Mouse (Mus musculus): ENCODE results near the gene Pakap. TPM values are rescaled to one million over a fixed set of nuclear protein-coding genes. Genes with fewer than 3 reads are reported as not detected.

Gene Pakap
- polyA plus RNA-seq, 1 experiment from 2014 or later: 4.7 TPM

- 94% methylated on average over 5 of the region's 5 CpGs for WGBS
- Histone ChIP-seq H3K9ac (no peak overlapping the region), H3K27ac (no peak overlapping the region), H3K4me1 (0 out of 2 replicates have a peak, but pooled peaks cover 5% of the 10 kb centered on the region), H3K4me3 (no peak overlapping the region), H3K4me2 (no peak overlapping the region), H3K36me3 (ENCODE audit: poor library complexity, severe bottlenecking) (no peaks in the 10 kb centered on the region), H3K9me3 (replicated peaks) (no peaks in the 10 kb centered on the region), H3K27me3 (no peaks in the 10 kb centered on the region)
- no peak for ATAC-seq
These were observed 234.0 kb downstream of the Pakap start for GRCm38 (mm10) chr4:57801986-57802385.

- no peaks in the 10 kb centered on the region for H3K9me3 ChIP-seq (replicated peaks)
- 88% methylated on average over 3 of the region's 3 CpGs for WGBS
- 0 out of 2 replicates have a peak, but pooled peaks cover 5% of the 10 kb centered on the region for H3K4me1 ChIP-seq
- ATAC-seq: no peak
- no peaks in the 10 kb centered on the region for H3K36me3 ChIP-seq (ENCODE audit: poor library complexity, severe bottlenecking)
- H3K9ac ChIP-seq: no peak overlapping the region
- H3K27ac ChIP-seq: no peak overlapping the region
- H3K27me3 ChIP-seq: no peaks in the 10 kb centered on the region
- H3K4me2 ChIP-seq: no peak overlapping the region
- H3K4me3 ChIP-seq: no peak overlapping the region
These were observed 234.4 kb downstream of the Pakap start for GRCm38 (mm10) chr4:57802411-57802810.

DNA sequence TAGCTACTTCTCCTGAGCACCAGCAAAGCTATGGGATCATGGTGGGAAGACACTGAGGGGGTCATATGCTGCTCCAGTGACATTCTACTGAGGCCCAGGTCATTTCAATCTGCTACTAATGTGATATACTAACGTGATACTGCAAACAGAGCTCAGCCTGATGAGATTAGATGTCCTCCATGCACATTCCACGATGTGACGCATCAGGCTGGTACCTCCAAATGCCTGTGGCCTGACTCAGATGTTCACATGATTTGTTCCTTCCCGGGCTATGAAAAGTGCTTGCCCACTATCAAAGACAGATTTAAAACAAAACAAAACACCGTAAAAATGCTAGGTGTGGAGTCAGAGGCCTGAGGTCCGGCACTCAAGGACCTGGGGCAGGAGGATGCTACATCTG is 236.9 kb downstream of the Pakap start:
- no peaks in the 10 kb centered on the region for H3K36me3 ChIP-seq (ENCODE audit: poor library complexity, severe bottlenecking)
- no peaks in the 10 kb centered on the region for H3K9me3 ChIP-seq (replicated peaks)
- no peaks in the 10 kb centered on the region for H3K27me3 ChIP-seq
- H3K4me3 ChIP-seq: no peak overlapping the region
- no peak overlapping the region for H3K27ac ChIP-seq
- 83% methylated on average over 6 of the region's 6 CpGs for WGBS
- no peak for ATAC-seq
- no peak overlapping the region for H3K9ac ChIP-seq
- H3K4me2 ChIP-seq: no peak overlapping the region
- H3K4me1 ChIP-seq: no peaks in the 10 kb centered on the region

DNA sequence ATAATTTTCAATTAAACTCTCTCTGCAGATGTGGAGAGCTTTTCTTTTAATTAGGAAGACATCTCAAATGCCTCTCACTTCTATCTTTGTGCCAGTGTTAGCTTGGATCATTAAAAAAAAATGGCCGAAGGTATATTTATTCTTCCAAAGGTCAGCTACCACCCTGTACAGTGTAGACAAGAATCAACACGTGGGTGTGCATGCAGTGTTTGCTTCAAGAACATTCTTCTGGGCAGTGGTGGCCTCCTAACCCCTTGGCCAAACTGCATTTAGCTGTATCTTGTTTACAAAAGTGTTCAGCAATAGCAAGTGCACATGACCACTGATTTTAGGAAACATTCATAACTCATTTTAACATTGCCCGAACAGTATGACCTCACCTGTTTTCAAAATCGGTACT is 241.5 kb downstream of the Pakap start:
- Histone ChIP-seq H3K4me3 (no peak overlapping the region), H3K4me2 (no peak overlapping the region), H3K27me3 (no peaks in the 10 kb centered on the region), H3K36me3 (ENCODE audit: poor library complexity, severe bottlenecking) (no peaks in the 10 kb centered on the region), H3K9ac (no peak overlapping the region), H3K4me1 (no peaks in the 10 kb centered on the region), H3K27ac (no peak overlapping the region), H3K9me3 (replicated peaks) (no peaks in the 10 kb centered on the region)
- 87% methylated on average over 4 of the region's 4 CpGs for WGBS
- no peak for ATAC-seq

- Histone ChIP-seq H3K4me3 (no peak overlapping the region), H3K27me3 (no peaks in the 10 kb centered on the region), H3K4me1 (no peaks in the 10 kb centered on the region), H3K4me2 (no peak overlapping the region), H3K9me3 (replicated peaks) (no peaks in the 10 kb centered on the region), H3K27ac (no peak overlapping the region), H3K9ac (no peak overlapping the region), H3K36me3 (ENCODE audit: poor library complexity, severe bottlenecking) (no peaks in the 10 kb centered on the region)
- WGBS: 68% methylated on average over 1 of the region's 1 CpGs
- ATAC-seq: no peak
These were observed 244.1 kb downstream of the Pakap start for GRCm38 (mm10) chr4:57812075-57812474.

DNA sequence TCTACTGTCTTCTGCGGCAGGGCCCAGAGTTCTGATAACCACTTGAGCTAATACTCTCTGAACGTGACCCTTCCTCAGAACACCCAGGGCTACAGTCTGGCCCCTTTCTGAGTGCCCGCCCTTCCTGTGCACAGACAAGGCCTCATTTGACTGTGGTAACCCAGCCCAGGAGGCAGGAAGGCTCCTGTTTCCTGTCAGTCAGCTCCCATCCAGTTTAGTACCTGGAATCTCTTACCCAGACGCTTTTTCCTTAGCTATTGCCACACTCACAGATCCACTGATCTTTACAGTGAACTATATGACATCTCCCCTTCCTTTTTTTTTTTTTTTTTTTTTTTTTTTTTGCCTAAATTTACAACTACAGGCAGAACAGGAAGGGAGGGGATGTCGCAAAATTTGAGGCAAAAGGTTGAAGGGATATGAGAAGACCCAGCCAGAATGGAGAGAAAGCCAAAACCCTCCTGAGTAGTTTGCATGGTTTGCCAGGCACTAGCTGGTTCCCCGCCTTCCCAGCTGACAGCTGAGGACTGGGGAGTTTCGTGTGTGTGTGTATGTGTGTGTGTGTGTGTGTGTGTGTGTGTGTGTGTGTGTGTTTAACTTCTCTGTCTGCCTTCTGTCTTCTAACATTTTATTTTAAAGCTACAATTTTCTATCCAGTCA is 245.1 kb downstream of the Pakap start:
- H3K4me1 ChIP-seq: no peaks in the 10 kb centered on the region
- 64% methylated on average over 7 of the region's 7 CpGs for WGBS
- H3K27me3 ChIP-seq: no peaks in the 10 kb centered on the region
- H3K27ac ChIP-seq: no peak overlapping the region
- no peaks in the 10 kb centered on the region for H3K36me3 ChIP-seq (ENCODE audit: poor library complexity, severe bottlenecking)
- ATAC-seq: no peak
- no peak overlapping the region for H3K4me3 ChIP-seq
- H3K4me2 ChIP-seq: no peak overlapping the region
- H3K9me3 ChIP-seq (replicated peaks): no peaks in the 10 kb centered on the region
- no peak overlapping the region for H3K9ac ChIP-seq

DNA sequence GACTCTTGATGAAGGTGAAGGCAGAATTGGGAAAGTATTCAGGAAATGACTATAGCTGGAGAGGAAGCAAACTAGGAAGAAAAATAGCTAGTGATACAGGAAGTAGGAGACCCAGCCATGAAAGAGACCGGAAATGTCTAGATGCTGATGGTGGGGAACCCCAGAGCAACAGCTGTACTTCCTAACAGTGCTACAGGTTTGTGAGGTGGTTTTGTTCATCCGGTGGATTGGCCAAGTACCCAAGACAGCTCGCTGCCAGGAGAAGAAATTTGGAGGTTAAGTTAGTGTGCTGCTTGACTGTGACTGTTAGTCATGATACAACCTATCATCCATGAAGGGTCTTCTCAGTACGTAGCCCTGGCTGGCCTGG is 245.6 kb downstream of the Pakap start:
- Histone ChIP-seq H3K4me2 (no peak overlapping the region), H3K9ac (no peak overlapping the region), H3K36me3 (ENCODE audit: poor library complexity, severe bottlenecking) (no peaks in the 10 kb centered on the region), H3K27ac (no peak overlapping the region), H3K4me3 (no peak overlapping the region), H3K9me3 (replicated peaks) (no peaks in the 10 kb centered on the region), H3K27me3 (no peaks in the 10 kb centered on the region), H3K4me1 (no peaks in the 10 kb centered on the region)
- 88% methylated on average over 4 of the region's 4 CpGs for WGBS
- no peak for ATAC-seq

DNA sequence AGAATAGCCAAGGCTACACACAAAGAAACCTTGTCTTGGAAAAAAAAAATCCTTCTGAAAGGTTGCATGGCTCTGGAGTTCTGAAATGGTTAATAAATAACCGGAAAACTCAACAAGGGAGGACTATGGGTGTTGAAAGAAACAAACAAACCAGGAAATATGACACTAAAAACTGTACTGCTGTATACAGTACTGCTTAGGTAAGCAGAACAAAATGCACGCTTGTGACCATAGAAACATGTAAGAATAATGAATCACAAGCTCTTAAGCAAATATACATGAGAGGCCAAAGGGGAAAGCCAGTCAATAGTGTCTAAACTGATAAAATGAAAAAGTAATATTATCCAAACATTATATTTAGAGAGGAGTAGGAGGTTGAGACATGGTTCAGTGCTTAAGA is 247.4 kb downstream of the Pakap start:
- Histone ChIP-seq H3K9me3 (replicated peaks) (no peaks in the 10 kb centered on the region), H3K27me3 (no peaks in the 10 kb centered on the region), H3K36me3 (ENCODE audit: poor library complexity, severe bottlenecking) (no peaks in the 10 kb centered on the region), H3K4me2 (no peak overlapping the region), H3K4me1 (no peaks in the 10 kb centered on the region), H3K9ac (no peak overlapping the region), H3K4me3 (no peak overlapping the region), H3K27ac (no peak overlapping the region)
- ATAC-seq: no peak
- WGBS: 93% methylated on average over 2 of the region's 2 CpGs

DNA sequence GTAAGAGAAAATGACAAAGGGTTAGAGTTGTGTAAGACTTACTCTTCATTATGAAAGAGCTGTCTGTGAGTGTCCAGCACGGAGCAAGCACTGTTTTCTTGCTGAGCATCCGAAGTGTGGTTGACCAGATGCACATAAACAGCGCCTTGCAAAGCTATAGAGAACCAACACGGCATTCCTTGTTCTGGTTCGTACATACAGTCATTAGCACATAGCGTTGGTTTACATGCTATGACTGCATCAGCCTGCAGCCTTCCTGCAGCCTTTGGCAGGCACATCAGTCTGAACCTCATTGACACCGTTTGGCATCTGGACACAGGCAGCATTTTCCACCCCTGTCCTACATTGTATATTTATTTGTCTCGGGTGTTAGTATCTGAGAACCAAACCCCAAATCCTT is 248.2 kb downstream of the Pakap start:
- Histone ChIP-seq H3K9ac (no peak overlapping the region), H3K9me3 (replicated peaks) (no peaks in the 10 kb centered on the region), H3K4me3 (no peak overlapping the region), H3K27ac (no peak overlapping the region), H3K36me3 (ENCODE audit: poor library complexity, severe bottlenecking) (no peaks in the 10 kb centered on the region), H3K4me2 (no peak overlapping the region), H3K27me3 (no peaks in the 10 kb centered on the region), H3K4me1 (no peaks in the 10 kb centered on the region)
- 93% methylated on average over 8 of the region's 8 CpGs for WGBS
- ATAC-seq: no peak

GRCm38 (mm10) chr4:57820839-57821374 is 252.9 kb downstream of the Pakap start:
- no peaks in the 10 kb centered on the region for H3K27me3 ChIP-seq
- H3K4me2 ChIP-seq: no peak overlapping the region
- no peak overlapping the region for H3K4me3 ChIP-seq
- H3K27ac ChIP-seq: no peak overlapping the region
- H3K9me3 ChIP-seq (replicated peaks): no peaks in the 10 kb centered on the region
- no peak for ATAC-seq
- 93% methylated on average over 24 of the region's 24 CpGs for WGBS
- peaks cover 31% of the 10 kb centered on the region for H3K4me1 ChIP-seq
- no peak overlapping the region for H3K9ac ChIP-seq
- no peaks in the 10 kb centered on the region for H3K36me3 ChIP-seq (ENCODE audit: poor library complexity, severe bottlenecking)

GRCm38 (mm10) chr4:57821556-57822356 is 253.8 kb downstream of the Pakap start:
- Histone ChIP-seq H3K27ac (peak overlapping the region; percentile 72), H3K9me3 (replicated peaks) (no peaks in the 10 kb centered on the region), H3K4me3 (0 out of 2 replicates have a peak overlapping the region, but pooled peaks have one; percentile 7), H3K4me1 (peaks cover 31% of the 10 kb centered on the region), H3K27me3 (no peaks in the 10 kb centered on the region), H3K4me2 (peak overlapping the region; percentile 46), H3K9ac (peak overlapping the region; percentile 45; the same call in 1 of the 2 replicates), H3K36me3 (ENCODE audit: poor library complexity, severe bottlenecking) (no peaks in the 10 kb centered on the region)
- peak; percentile 75 for ATAC-seq
- WGBS: 2% methylated on average over 11 of the region's 11 CpGs

- no peak overlapping the region for H3K9ac ChIP-seq
- H3K4me3 ChIP-seq: no peak overlapping the region
- H3K4me2 ChIP-seq: no peak overlapping the region
- peaks cover 31% of the 10 kb centered on the region for H3K4me1 ChIP-seq
- no peaks in the 10 kb centered on the region for H3K36me3 ChIP-seq (ENCODE audit: poor library complexity, severe bottlenecking)
- no peaks in the 10 kb centered on the region for H3K9me3 ChIP-seq (replicated peaks)
- 88% methylated on average over 5 of the region's 5 CpGs for WGBS
- no peak for ATAC-seq
- no peaks in the 10 kb centered on the region for H3K27me3 ChIP-seq
- no peak overlapping the region for H3K27ac ChIP-seq
These were observed 254.7 kb downstream of the Pakap start for GRCm38 (mm10) chr4:57822641-57823040.

All from forebrain, embryonic 13.5 days (tissue).